Mouse (Mus musculus): ENCODE results near the gene Sim1.

The Sim1 gene

GRCm38 (mm10) chr10:50894170-50894991, at the start of gene Sim1:
TSS of gene Sim1 (plus strand) at chr10:50894754.
- DNase-seq (ENCODE audit: low read depth, low spot score): peak; percentile 93

GRCm38 (mm10) chr10:50868202-50868601, 26.4 kb upstream of the Sim1 start:
- no peak for DNase-seq (ENCODE audit: low read depth, low spot score)

- DNase-seq (ENCODE audit: low read depth, low spot score): no peak
These were observed 17.6 kb upstream of the Sim1 start for GRCm38 (mm10) chr10:50876952-50877351.

- no peak for DNase-seq (ENCODE audit: low read depth, low spot score)
These were observed 13.0 kb upstream of the Sim1 start for GRCm38 (mm10) chr10:50881476-50882069.

GRCm38 (mm10) chr10:50882366-50882765, 12.2 kb upstream of the Sim1 start:
- DNase-seq (ENCODE audit: low read depth, low spot score): no peak

GRCm38 (mm10) chr10:50886305-50886704, 8.2 kb upstream of the Sim1 start:
- DNase-seq (ENCODE audit: low read depth, low spot score): no peak

GRCm38 (mm10) chr10:50890621-50891020, 3.9 kb upstream of the Sim1 start:
- DNase-seq (ENCODE audit: low read depth, low spot score): no peak

GRCm38 (mm10) chr10:50891876-50892711, 2.5 kb upstream of the Sim1 start:
- no peak for DNase-seq (ENCODE audit: low read depth, low spot score)

- DNase-seq (ENCODE audit: low read depth, low spot score): peak; percentile 71
These were observed 1.7 kb upstream of the Sim1 start for GRCm38 (mm10) chr10:50892751-50893320.

- DNase-seq (ENCODE audit: low read depth, low spot score): no peak
These were observed 1.0 kb upstream of the Sim1 start for GRCm38 (mm10) chr10:50893546-50893945.

- DNase-seq (ENCODE audit: low read depth, low spot score): peak; percentile 20
These were observed 687 bp downstream of the Sim1 start for GRCm38 (mm10) chr10:50895091-50895790.

GRCm38 (mm10) chr10:50895881-50896766, 1.6 kb downstream of the Sim1 start:
- peak; percentile 23 for DNase-seq (ENCODE audit: low read depth, low spot score)

- no peak for DNase-seq (ENCODE audit: low read depth, low spot score)
These were observed 2.3 kb downstream of the Sim1 start for GRCm38 (mm10) chr10:50896767-50897390.

- peak; percentile 47 for DNase-seq (ENCODE audit: low read depth, low spot score)
These were observed 3.2 kb downstream of the Sim1 start for GRCm38 (mm10) chr10:50897530-50898471.

- no peak for DNase-seq (ENCODE audit: low read depth, low spot score)
These were observed 4.1 kb downstream of the Sim1 start for GRCm38 (mm10) chr10:50898621-50899020.

- DNase-seq (ENCODE audit: low read depth, low spot score): no peak
These were observed 5.5 kb downstream of the Sim1 start for GRCm38 (mm10) chr10:50899846-50900745.

GRCm38 (mm10) chr10:50900746-50901600, 6.4 kb downstream of the Sim1 start:
- DNase-seq (ENCODE audit: low read depth, low spot score): peak; percentile 23
